ENCODE assay signal across 8 mouse cellular contexts in the genomic region with DNA sequence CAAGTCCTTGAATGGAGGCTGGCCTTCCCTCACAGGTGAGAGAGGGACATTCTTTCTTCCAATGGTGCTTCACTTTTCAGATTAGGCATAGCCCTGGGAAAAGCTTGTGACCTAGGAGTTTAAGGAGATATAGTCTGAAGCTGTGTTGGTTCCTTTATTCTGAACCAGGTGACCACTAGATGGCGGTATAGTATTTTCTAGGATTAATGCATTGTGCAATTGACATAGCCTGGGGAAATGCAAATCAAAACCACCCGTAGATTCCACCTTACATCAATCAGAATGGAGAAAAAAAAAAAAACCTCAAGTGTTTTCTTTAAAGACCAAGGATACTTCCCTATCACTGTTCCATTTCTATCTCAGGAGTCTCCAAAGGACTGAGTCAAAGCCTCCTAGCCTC.
DNase-seq lines count a peak whose midpoint lies in the region; ATAC-seq lines count a peak whose summit lies in the region.

No protein-coding gene starts in this region.

- 3% methylated on average over 2 of the region's 2 CpGs for WGBS in midbrain, embryonic 16.5 days

- H3K27ac ChIP-seq in midbrain, embryonic 16.5 days (ENCODE audit: low read length): no peak overlapping the region

- no peaks in the 10 kb centered on the region; the same call in 1 of the 2 replicates for H3K27me3 ChIP-seq in midbrain, embryonic 16.5 days (ENCODE audit: control insufficient read depth, insufficient read depth, low read depth, low read length)

- no peak overlapping the region for H3K4me3 ChIP-seq in midbrain, embryonic 16.5 days (ENCODE audit: low read depth, low read length)

- no peaks in the 10 kb centered on the region for H3K9me3 ChIP-seq in midbrain, embryonic 16.5 days (replicated peaks; ENCODE audit: control insufficient read depth, low read length, poor library complexity, severe bottlenecking)

- no peak for ATAC-seq in CD4-positive, CD25-positive, alpha-beta regulatory T cell, adult 4 months
- ATAC-seq in midbrain, embryonic 16.5 days: peak; percentile 58; the same call in 1 of the 2 replicates

- no peaks in the 10 kb centered on the region for H3K4me1 ChIP-seq in midbrain, embryonic 16.5 days (ENCODE audit: control insufficient read depth, insufficient read depth, low read length)

- no peak overlapping the region for H3K9ac ChIP-seq in midbrain, embryonic 16.5 days (ENCODE audit: low read depth, low read length)

- H3K36me3 ChIP-seq in midbrain, embryonic 16.5 days (ENCODE audit: control insufficient read depth, insufficient read depth, low read length): no peaks in the 10 kb centered on the region

- DNase-seq in CD4-positive, CD25-positive, alpha-beta regulatory T cell, adult 2 months (ENCODE audit: low read depth, low spot score): peak; percentile 53
- DNase-seq in layer of hippocampus, adult 11-12 months (ENCODE audit: low spot score): peak; percentile 35
- DNase-seq in layer of hippocampus, adult 8-10 months (ENCODE audit: low spot score in 2 of 2): no peak
- DNase-seq in adipocyte (ENCODE audit: low spot score): peak; percentile 67
- peak; percentile 26 for DNase-seq in hindlimb bud, embryonic 11.5 days (ENCODE audit: extremely low spot score, low read depth, low spot score)
- DNase-seq in urinary bladder, adult 2 months (ENCODE audit: low spot score): no peak

- H3K4me2 ChIP-seq in midbrain, embryonic 16.5 days (ENCODE audit: low read length): no peak overlapping the region

Comparison
In these comparisons a context has a peak if more than half of its experiments do, and no peak if none do; other contexts are left out.
1. DNase-seq: peak in CD4-positive, CD25-positive, alpha-beta regulatory T cell, adult 2 months (single experiment), layer of hippocampus, adult 11-12 months (single experiment), adipocyte (single experiment) and hindlimb bud, embryonic 11.5 days (single experiment); none in layer of hippocampus, adult 8-10 months (0 of 2) and urinary bladder, adult 2 months (single experiment).